Mouse (Mus musculus) hindbrain, embryonic 12.5 days (tissue): Measurements from ENCODE around the gene Fxyd5. TPM values are rescaled to one million over a fixed set of nuclear protein-coding genes. Genes with fewer than 3 reads are reported as not detected.

Experiments
- ATAC-seq: fragments of 200-750 bp; cut with Nextera tagmentation; 2 replicates; pipeline ENCODE4 v1.8.0; 2017; ENCODE audit warnings: moderate TSS enrichment; ENCODE audit not compliant: low FRiP score
- H3K27ac ChIP-seq: fragments of 300-500 bp; sonication (generic); 2 replicates; pipeline ENCODE4 v1.5.1; 2016; ENCODE audit warnings: mild to moderate bottlenecking
- H3K27me3 ChIP-seq: fragments of 300-500 bp; sonication (generic); 2 replicates; pipeline ENCODE4 v1.6.1; 2016; ENCODE audit warnings: mild to moderate bottlenecking
- H3K36me3 ChIP-seq: fragments of 300-500 bp; sonication (generic); 2 replicates; pipeline ENCODE4 v1.6.1; 2016; ENCODE audit warnings: mild to moderate bottlenecking
- H3K4me1 ChIP-seq: fragments of 300-500 bp; sonication (generic); 2 replicates; pipeline ENCODE4 v1.6.1; 2016
- H3K4me2 ChIP-seq: fragments of 300-500 bp; sonication (generic); replicated peaks from 2 replicates; pipeline ENCODE4 v1.6.1; 2016; ENCODE audit warnings: mild to moderate bottlenecking
- H3K4me3 ChIP-seq: fragments of 300-500 bp; sonication (generic); 2 replicates; pipeline ENCODE4 v1.5.1; 2016; ENCODE audit warnings: mild to moderate bottlenecking
- H3K9ac ChIP-seq: fragments of 300-500 bp; sonication (generic); 2 replicates; pipeline ENCODE4 v1.6.1; 2016; ENCODE audit warnings: mild to moderate bottlenecking, moderate library complexity
- H3K9me3 ChIP-seq: fragments of 300-500 bp; sonication (generic); replicated peaks from 2 replicates; pipeline ENCODE4 v1.6.1; 2016; ENCODE audit warnings: mild to moderate bottlenecking
- WGBS: fragments of 180-500 bp; shearing (Covaris S2); methylation state at CpG from one replicate; pipeline ENCODE4 v1.1.7; 2016; 5-methylcytosine and 5-hydroxymethylcytosine counted together
- polyA plus RNA-seq: library from polyadenylated mRNA; unstranded; fragments of >200 nt; fragmentation: Nextera tagmentation; extraction: Ambion mirVana; gene quantifications from 2 replicates; pipeline ENCODE4 v1.2.1, GENCODE M21; 2016

Fxyd5 gene
- polyA plus RNA-seq, 1 experiment from 2014 or later: 10.4 TPM

GRCm38 (mm10) chr7:31036917-31037316 lies 5.4 kb downstream of the Fxyd5 start:
- Histone ChIP-seq H3K27ac (no peak overlapping the region), H3K4me1 (peaks cover 5% of the 10 kb centered on the region), H3K36me3 (no peaks in the 10 kb centered on the region), H3K27me3 (peaks cover 18% of the 10 kb centered on the region), H3K9me3 (no peaks in the 10 kb centered on the region), H3K9ac (no peak overlapping the region), H3K4me2 (no peak overlapping the region), H3K4me3 (no peak overlapping the region)
- 85% methylated on average over 7 of the region's 7 CpGs for WGBS
- ATAC-seq: no peak

GRCm38 (mm10) chr7:31035291-31035690 lies 7.0 kb downstream of the Fxyd5 start:
- H3K4me3 ChIP-seq: no peak overlapping the region
- no peak overlapping the region for H3K4me2 ChIP-seq
- WGBS: 82% methylated on average over 9 of the region's 11 CpGs
- no peaks in the 10 kb centered on the region for H3K4me1 ChIP-seq
- H3K9ac ChIP-seq: no peak overlapping the region
- no peak overlapping the region for H3K27ac ChIP-seq
- no peaks in the 10 kb centered on the region for H3K9me3 ChIP-seq
- no peaks in the 10 kb centered on the region for H3K36me3 ChIP-seq
- H3K27me3 ChIP-seq: peaks cover 2% of the 10 kb centered on the region; the same call in 1 of the 2 replicates
- ATAC-seq: no peak

- H3K4me2 ChIP-seq: no peak overlapping the region
- no peak overlapping the region for H3K27ac ChIP-seq
- WGBS: 66% methylated on average over 11 of the region's 11 CpGs
- H3K9ac ChIP-seq: no peak overlapping the region
- ATAC-seq: no peak
- no peaks in the 10 kb centered on the region for H3K27me3 ChIP-seq
- no peaks in the 10 kb centered on the region for H3K9me3 ChIP-seq
- no peaks in the 10 kb centered on the region for H3K36me3 ChIP-seq
- no peak overlapping the region for H3K4me3 ChIP-seq
- no peaks in the 10 kb centered on the region for H3K4me1 ChIP-seq
These were observed 7.5 kb downstream of the Fxyd5 start for GRCm38 (mm10) chr7:31034789-31035188.

DNA sequence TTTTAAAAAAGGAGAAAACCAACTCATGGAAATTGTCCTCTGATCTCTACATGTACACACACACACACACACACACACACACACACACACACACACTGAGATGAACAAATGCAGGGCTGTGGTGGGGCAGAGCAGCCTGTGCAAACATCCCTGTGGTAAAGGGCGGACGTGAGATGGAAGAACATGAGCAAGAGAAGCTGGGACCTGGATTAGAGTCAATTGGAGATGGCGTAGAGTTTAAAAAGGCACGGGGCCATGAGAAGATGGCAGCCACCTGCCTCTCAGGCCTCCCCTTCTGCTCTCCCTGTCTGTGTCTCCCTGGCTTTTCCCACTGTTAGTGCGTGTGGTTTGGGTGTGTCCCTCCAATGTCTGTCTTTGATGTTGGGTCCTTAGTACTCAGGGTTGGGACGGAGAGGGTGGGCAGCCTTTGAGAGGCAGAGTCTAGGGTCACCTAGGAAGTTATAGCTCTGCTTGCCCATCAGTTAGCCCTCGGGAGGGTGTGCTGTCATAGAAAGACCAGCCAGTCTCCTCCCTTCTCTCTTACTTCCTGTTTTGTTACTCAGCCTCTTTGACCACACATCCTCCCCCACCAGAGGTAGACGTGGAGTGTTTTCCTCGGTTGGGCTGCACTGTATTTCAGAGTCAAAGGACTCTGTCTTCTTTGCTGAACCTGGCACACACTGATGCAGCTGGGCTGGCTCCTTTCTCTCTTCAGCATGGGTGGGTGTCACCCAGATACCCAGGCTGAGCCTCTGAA lies 8.7 kb downstream of the Fxyd5 start:
- no peak overlapping the region for H3K4me3 ChIP-seq
- H3K9me3 ChIP-seq: no peaks in the 10 kb centered on the region
- no peaks in the 10 kb centered on the region for H3K27me3 ChIP-seq
- H3K4me1 ChIP-seq: no peaks in the 10 kb centered on the region
- H3K9ac ChIP-seq: no peak overlapping the region
- no peak overlapping the region for H3K27ac ChIP-seq
- H3K36me3 ChIP-seq: no peaks in the 10 kb centered on the region
- WGBS: 76% methylated on average over 9 of the region's 9 CpGs
- ATAC-seq: no peak
- no peak overlapping the region for H3K4me2 ChIP-seq

DNA sequence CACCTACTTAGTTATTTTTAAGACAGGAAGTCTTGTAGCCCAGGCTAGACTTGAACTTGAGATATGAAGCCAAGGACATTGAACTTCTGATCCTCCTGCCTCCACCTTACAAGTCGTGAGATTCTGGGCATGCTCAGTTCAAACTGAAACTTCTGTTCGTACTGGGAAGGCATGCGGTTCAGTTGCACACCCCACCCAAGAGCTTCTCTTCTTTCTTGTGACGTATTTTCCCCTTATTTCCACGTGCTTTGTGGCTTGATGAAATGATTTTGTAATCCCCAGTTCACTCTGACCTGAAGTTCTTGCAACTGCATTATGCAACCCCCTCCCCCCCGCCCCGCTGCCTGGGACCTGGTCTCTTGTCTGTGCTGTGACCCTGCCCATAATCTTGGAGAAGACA lies 10.6 kb downstream of the Fxyd5 start:
- WGBS: 86% methylated on average over 7 of the region's 7 CpGs
- no peaks in the 10 kb centered on the region for H3K27me3 ChIP-seq
- no peak overlapping the region for H3K9ac ChIP-seq
- no peak for ATAC-seq
- H3K9me3 ChIP-seq: no peaks in the 10 kb centered on the region
- H3K4me2 ChIP-seq: no peak overlapping the region
- H3K27ac ChIP-seq: no peak overlapping the region
- no peak overlapping the region for H3K4me3 ChIP-seq
- H3K36me3 ChIP-seq: no peaks in the 10 kb centered on the region
- H3K4me1 ChIP-seq: no peaks in the 10 kb centered on the region

DNA sequence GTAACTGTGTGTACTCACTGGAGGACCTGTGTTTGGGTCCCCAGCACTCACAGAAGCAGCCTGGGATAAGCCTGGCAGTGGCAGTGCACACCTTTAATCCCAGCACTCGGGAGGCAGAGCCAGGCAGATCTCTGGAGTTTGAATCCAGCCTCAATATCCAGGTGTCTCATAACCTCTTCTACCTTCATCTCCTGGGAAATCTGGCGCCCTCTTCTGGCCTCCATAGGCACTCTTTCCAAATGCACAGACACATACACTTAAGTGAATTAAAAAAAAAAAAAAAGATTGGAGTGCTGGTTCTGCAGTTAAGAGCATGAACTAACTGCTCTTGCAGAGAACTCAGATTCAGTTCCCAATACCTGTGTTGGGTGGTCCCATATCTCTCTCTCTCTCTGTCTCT lies 11.6 kb downstream of the Fxyd5 start:
- Histone ChIP-seq H3K4me1 (no peaks in the 10 kb centered on the region), H3K27ac (no peak overlapping the region), H3K4me2 (no peak overlapping the region), H3K9ac (no peak overlapping the region), H3K4me3 (no peak overlapping the region), H3K36me3 (no peaks in the 10 kb centered on the region), H3K9me3 (no peaks in the 10 kb centered on the region), H3K27me3 (no peaks in the 10 kb centered on the region)
- 69% methylated on average over 2 of the region's 2 CpGs for WGBS
- ATAC-seq: no peak

DNA sequence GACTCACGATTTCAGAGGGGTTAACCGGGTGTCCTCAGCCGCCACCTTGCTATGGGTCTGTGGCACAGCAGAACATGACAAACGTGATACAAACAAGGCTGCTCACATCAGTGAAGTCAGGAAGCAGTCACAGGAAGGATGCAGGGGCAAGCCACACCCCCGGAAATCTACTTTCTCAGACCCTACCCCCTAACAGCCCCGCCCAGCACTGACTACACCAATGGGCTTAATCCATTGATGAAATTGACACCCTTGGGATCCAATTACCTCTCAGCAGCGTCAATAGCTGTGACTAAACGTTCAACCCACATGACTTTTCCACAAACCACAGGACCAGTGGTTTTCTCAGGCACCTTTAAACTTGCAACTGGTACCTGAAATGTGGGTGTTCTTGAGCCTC lies 13.7 kb downstream of the Fxyd5 start:
- H3K9me3 ChIP-seq: no peaks in the 10 kb centered on the region
- H3K9ac ChIP-seq: no peak overlapping the region
- no peaks in the 10 kb centered on the region for H3K4me1 ChIP-seq
- no peaks in the 10 kb centered on the region for H3K36me3 ChIP-seq
- no peak overlapping the region for H3K27ac ChIP-seq
- 80% methylated on average over 8 of the region's 8 CpGs for WGBS
- no peak for ATAC-seq
- H3K27me3 ChIP-seq: no peaks in the 10 kb centered on the region
- no peak overlapping the region for H3K4me2 ChIP-seq
- H3K4me3 ChIP-seq: no peak overlapping the region

GRCm38 (mm10) chr7:31017104-31017901 lies 25.0 kb downstream of the Fxyd5 start:
- Histone ChIP-seq H3K4me3 (no peak overlapping the region), H3K9me3 (no peaks in the 10 kb centered on the region), H3K4me1 (peaks cover 12% of the 10 kb centered on the region), H3K4me2 (no peak overlapping the region), H3K27ac (no peak overlapping the region), H3K27me3 (no peaks in the 10 kb centered on the region), H3K9ac (no peak overlapping the region), H3K36me3 (no peaks in the 10 kb centered on the region)
- peak; percentile 26; the same call in 1 of the 2 replicates for ATAC-seq
- 54% methylated on average over 10 of the region's 10 CpGs for WGBS

DNA sequence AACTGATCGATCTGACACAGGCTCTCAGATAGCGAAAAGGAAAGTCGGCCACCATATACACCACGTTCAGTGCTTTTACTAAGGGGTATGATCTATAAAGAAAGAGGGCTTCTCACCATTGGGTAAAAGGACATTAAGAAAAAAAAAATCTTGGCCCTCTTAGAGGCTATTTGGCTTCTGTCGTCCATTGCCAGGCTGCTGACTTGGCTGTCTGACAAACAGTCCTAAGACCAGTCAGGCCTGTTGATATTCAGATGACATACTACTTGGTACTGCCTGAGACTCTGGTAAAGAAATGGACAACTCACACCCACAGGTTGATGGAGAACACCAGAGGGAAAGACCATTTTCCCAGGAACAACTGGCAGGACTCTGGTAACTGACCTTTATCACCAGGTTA lies 29.3 kb downstream of the Fxyd5 start:
- Histone ChIP-seq H3K27me3 (no peaks in the 10 kb centered on the region), H3K4me3 (no peak overlapping the region), H3K27ac (no peak overlapping the region), H3K9me3 (no peaks in the 10 kb centered on the region), H3K9ac (no peak overlapping the region), H3K36me3 (no peaks in the 10 kb centered on the region), H3K4me2 (no peak overlapping the region), H3K4me1 (peaks cover 12% of the 10 kb centered on the region)
- no peak for ATAC-seq
- 89% methylated on average over 5 of the region's 5 CpGs for WGBS

DNA sequence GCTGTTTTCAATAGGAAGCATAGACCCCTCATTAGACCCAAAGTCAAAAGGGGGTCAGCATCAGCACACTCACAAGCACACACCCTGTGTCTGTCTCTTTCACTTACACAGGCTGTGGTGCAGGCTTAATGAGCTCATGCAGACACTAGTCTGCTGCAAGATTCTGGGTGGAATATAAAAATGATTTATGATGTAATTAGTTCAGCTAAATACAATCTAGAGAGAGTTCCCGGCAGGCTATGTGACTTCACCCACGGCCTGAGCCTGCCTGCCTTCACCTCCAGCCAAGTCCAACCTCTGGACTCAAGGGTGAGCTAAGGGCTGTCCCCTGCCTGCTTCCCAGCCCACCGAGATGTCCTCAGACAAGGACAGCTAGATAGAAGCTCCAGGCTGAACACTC lies 33.4 kb downstream of the Fxyd5 start:
- H3K4me3 ChIP-seq: no peak overlapping the region
- no peaks in the 10 kb centered on the region for H3K4me1 ChIP-seq
- H3K36me3 ChIP-seq: no peaks in the 10 kb centered on the region
- no peak overlapping the region for H3K4me2 ChIP-seq
- H3K27me3 ChIP-seq: no peaks in the 10 kb centered on the region
- no peaks in the 10 kb centered on the region for H3K9me3 ChIP-seq
- no peak overlapping the region for H3K9ac ChIP-seq
- no peak overlapping the region for H3K27ac ChIP-seq
- ATAC-seq: no peak
- 74% methylated on average over 3 of the region's 3 CpGs for WGBS

GRCm38 (mm10) chr7:31008175-31008574 lies 34.1 kb downstream of the Fxyd5 start:
- Histone ChIP-seq H3K4me1 (no peaks in the 10 kb centered on the region), H3K9me3 (no peaks in the 10 kb centered on the region), H3K9ac (no peak overlapping the region), H3K27ac (no peak overlapping the region), H3K36me3 (no peaks in the 10 kb centered on the region), H3K27me3 (no peaks in the 10 kb centered on the region), H3K4me2 (no peak overlapping the region), H3K4me3 (no peak overlapping the region)
- WGBS: 50% methylated on average over 1 of the region's 1 CpGs
- ATAC-seq: no peak

DNA sequence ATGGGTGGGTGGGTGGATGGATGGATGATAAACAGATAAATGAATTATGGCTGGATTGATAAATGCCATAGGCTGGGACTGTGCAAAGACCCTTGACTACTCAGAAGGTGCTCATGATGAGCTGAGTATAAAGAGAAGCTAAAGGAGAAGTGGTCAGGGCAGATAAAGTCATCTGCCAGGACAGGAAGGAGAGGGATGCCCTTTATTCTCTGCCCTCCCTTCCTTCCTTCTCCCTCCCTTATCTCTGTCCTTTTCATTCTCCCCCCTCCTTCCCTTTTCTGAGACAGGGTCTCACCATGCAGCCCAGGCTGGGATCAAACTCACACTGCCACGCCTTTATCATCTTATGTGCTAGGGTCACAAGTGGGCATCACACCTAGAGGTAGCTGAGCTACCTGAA lies 34.5 kb downstream of the Fxyd5 start:
- no peaks in the 10 kb centered on the region for H3K4me1 ChIP-seq
- no peaks in the 10 kb centered on the region for H3K36me3 ChIP-seq
- no peak overlapping the region for H3K4me2 ChIP-seq
- no peak for ATAC-seq
- H3K4me3 ChIP-seq: no peak overlapping the region
- no peak overlapping the region for H3K27ac ChIP-seq
- H3K27me3 ChIP-seq: no peaks in the 10 kb centered on the region
- 70% methylated on average over 1 of the region's 1 CpGs for WGBS
- no peaks in the 10 kb centered on the region for H3K9me3 ChIP-seq
- H3K9ac ChIP-seq: no peak overlapping the region

GRCm38 (mm10) chr7:31002650-31003049 lies 39.6 kb downstream of the Fxyd5 start:
- H3K9ac ChIP-seq: no peak overlapping the region
- H3K27me3 ChIP-seq: no peaks in the 10 kb centered on the region
- no peak overlapping the region for H3K4me3 ChIP-seq
- H3K4me1 ChIP-seq: peaks cover 9% of the 10 kb centered on the region; the same call in 1 of the 2 replicates
- WGBS: 74% methylated on average over 8 of the region's 8 CpGs
- no peaks in the 10 kb centered on the region for H3K36me3 ChIP-seq
- no peak for ATAC-seq
- no peaks in the 10 kb centered on the region for H3K9me3 ChIP-seq
- H3K27ac ChIP-seq: no peak overlapping the region
- H3K4me2 ChIP-seq: no peak overlapping the region
